Mouse (Mus musculus) ES-Bruce4 (cell line): ENCODE measurements around the gene Dtx2. TPM values are rescaled to one million over a fixed set of nuclear protein-coding genes. Genes with fewer than 3 reads are reported as not detected.

Experiments
- H3K27ac ChIP-seq: 2 replicates; pipeline ENCODE4 v1.5.1; 2012; ENCODE audit warnings: low read length, inconsistent platforms; ENCODE audit not compliant: insufficient read depth
- H3K27me3 ChIP-seq: 2 replicates; pipeline ENCODE4 v1.6.1; 2012; ENCODE audit warnings: mild to moderate bottlenecking, low read length, inconsistent platforms; ENCODE audit not compliant: control insufficient read depth, poor library complexity, insufficient read depth, severe bottlenecking
- H3K36me3 ChIP-seq: 2 replicates; pipeline ENCODE4 v1.6.1; 2012; ENCODE audit warnings: inconsistent platforms, mild to moderate bottlenecking, low read length, moderate library complexity; ENCODE audit not compliant: control insufficient read depth, poor library complexity, insufficient read depth, severe bottlenecking
- H3K4me1 ChIP-seq: one replicate; pipeline ENCODE4 v1.8.1; 2011; ENCODE audit warnings: low read length; ENCODE audit not compliant: control insufficient read depth, insufficient read depth
- H3K4me3 ChIP-seq: 2 replicates; pipeline ENCODE4 v1.5.1; 2011; ENCODE audit warnings: low read depth, mild to moderate bottlenecking, low read length
- H3K9ac ChIP-seq: 2 replicates; pipeline ENCODE4 v1.6.1; 2012; ENCODE audit warnings: low read depth, mild to moderate bottlenecking, inconsistent platforms; ENCODE audit not compliant: poor library complexity, severe bottlenecking
- H3K9me3 ChIP-seq: replicated peaks from 2 replicates; pipeline ENCODE4 v1.6.1; 2012; ENCODE audit warnings: mild to moderate bottlenecking, low read length, inconsistent platforms; ENCODE audit not compliant: control insufficient read depth, poor library complexity, insufficient read depth, severe bottlenecking
- CTCF ChIP-seq: IDR thresholded peaks from one replicate; pipeline ENCODE4 v1.8.1; 2011; ENCODE audit warnings: low read depth, low read length
- EP300 ChIP-seq: IDR thresholded peaks from 2 replicates; pipeline ENCODE4 v1.6.1; 2011; ENCODE audit warnings: low read depth, low read length; ENCODE audit not compliant: insufficient read depth
- POLR2A ChIP-seq: IDR thresholded peaks from one replicate; pipeline ENCODE4 v1.8.1; 2011; ENCODE audit warnings: low read length; ENCODE audit not compliant: insufficient read depth
- polyA plus RNA-seq: library from polyadenylated mRNA; stranded (reverse); fragments of >200 nt; gene quantifications from 2 replicates; pipeline ENCODE4 v1.2.4, GENCODE M21; 2011; ENCODE audit warnings: low read depth; ENCODE audit not compliant: missing spikeins, insufficient read depth, insufficient read length

Dtx2 gene
- polyA plus RNA-seq, 1 experiment, result 23.7 TPM

DNA sequence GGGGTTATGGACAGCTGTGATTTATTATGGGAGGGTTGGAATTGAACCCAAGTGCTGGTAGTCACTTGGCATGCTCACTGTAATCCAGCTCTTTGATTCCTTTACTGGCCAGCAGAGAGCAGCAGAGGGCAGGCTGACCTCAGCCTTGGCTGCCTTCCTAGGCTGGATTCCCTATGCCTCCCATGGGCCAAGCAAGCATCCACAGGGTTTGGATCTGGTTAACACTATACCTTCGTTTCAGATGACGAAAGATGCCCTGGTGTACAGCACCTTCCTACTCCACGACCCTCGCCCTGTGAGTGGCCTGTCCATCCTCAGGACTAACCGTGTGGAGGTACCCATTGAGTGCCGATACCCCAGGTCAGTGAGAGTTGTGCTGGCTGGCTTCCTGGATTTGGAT is 12.2 kb upstream of the Dtx2 start:
- no peak overlapping the region for H3K4me3 ChIP-seq
- no peak overlapping the region for H3K27ac ChIP-seq
- TF ChIP-seq EP300 (no peak), CTCF (peak; percentile 97), POLR2A (no peak)
- H3K4me1 ChIP-seq, result peaks cover 8% of the 10 kb centered on the region
- H3K9ac ChIP-seq, result no peak overlapping the region
- H3K36me3 ChIP-seq, result no peaks in the 10 kb centered on the region
- H3K27me3 ChIP-seq, result no peaks in the 10 kb centered on the region
- H3K9me3 ChIP-seq, result no peaks in the 10 kb centered on the region

GRCm38 (mm10) chr5:135984546-135985044 is 10.0 kb upstream of the Dtx2 start:
- Histone ChIP-seq H3K9ac (no peak overlapping the region), H3K9me3 (no peaks in the 10 kb centered on the region), H3K36me3 (no peaks in the 10 kb centered on the region), H3K27ac (no peak overlapping the region), H3K27me3 (no peaks in the 10 kb centered on the region), H3K4me3 (no peak overlapping the region), H3K4me1 (peaks cover 8% of the 10 kb centered on the region)
- no peak for TF ChIP-seq POLR2A
- TF ChIP-seq CTCF, result no peak
- TF ChIP-seq EP300, result no peak

GRCm38 (mm10) chr5:135987248-135987647 is 7.4 kb upstream of the Dtx2 start:
- H3K9me3 ChIP-seq, result no peaks in the 10 kb centered on the region
- H3K36me3 ChIP-seq, result no peaks in the 10 kb centered on the region
- peaks cover 3% of the 10 kb centered on the region for H3K4me1 ChIP-seq
- no peak overlapping the region for H3K9ac ChIP-seq
- H3K4me3 ChIP-seq, result no peak overlapping the region
- H3K27ac ChIP-seq, result no peak overlapping the region
- peak; percentile 8 for TF ChIP-seq CTCF
- TF ChIP-seq POLR2A, result no peak
- H3K27me3 ChIP-seq, result no peaks in the 10 kb centered on the region

DNA sequence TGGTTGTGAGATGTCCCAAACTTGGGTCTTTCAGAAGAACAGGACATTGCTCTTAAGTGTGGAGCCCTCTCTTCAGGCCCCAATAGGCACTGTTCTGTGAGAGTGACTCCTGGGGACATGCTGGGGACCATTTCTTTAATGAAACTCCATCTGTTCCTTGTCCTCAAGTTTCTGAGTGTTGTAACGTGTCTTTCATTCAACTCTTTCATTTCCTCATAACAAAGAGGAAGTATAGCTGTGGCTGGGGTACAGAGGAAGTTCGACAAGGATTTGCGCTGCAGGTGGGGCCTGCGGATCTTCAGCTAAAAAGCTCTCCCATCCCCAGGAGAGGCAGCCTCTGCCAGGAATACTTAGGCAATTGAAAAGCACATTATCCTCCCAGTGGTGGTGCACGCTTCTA is 4.0 kb upstream of the Dtx2 start:
- no peaks in the 10 kb centered on the region for H3K27me3 ChIP-seq
- no peak overlapping the region for H3K27ac ChIP-seq
- no peak overlapping the region for H3K9ac ChIP-seq
- H3K4me1 ChIP-seq, result no peaks in the 10 kb centered on the region
- H3K9me3 ChIP-seq, result no peaks in the 10 kb centered on the region
- H3K36me3 ChIP-seq, result no peaks in the 10 kb centered on the region
- no peak overlapping the region for H3K4me3 ChIP-seq
- no peak for TF ChIP-seq EP300
- TF ChIP-seq POLR2A, result no peak
- TF ChIP-seq CTCF, result no peak

- H3K4me3 ChIP-seq, result no peak overlapping the region
- 0 out of 2 replicates have a peak, but pooled peaks cover 4% of the 10 kb centered on the region for H3K36me3 ChIP-seq
- H3K27me3 ChIP-seq, result no peaks in the 10 kb centered on the region
- no peaks in the 10 kb centered on the region for H3K4me1 ChIP-seq
- H3K9me3 ChIP-seq, result no peaks in the 10 kb centered on the region
- no peak overlapping the region for H3K27ac ChIP-seq
- no peak overlapping the region for H3K9ac ChIP-seq
- TF ChIP-seq EP300, result no peak
- no peak for TF ChIP-seq POLR2A
- no peak for TF ChIP-seq CTCF
Observed at GRCm38 (mm10) chr5:135993381-135993965, 1.1 kb upstream of the Dtx2 start.

DNA sequence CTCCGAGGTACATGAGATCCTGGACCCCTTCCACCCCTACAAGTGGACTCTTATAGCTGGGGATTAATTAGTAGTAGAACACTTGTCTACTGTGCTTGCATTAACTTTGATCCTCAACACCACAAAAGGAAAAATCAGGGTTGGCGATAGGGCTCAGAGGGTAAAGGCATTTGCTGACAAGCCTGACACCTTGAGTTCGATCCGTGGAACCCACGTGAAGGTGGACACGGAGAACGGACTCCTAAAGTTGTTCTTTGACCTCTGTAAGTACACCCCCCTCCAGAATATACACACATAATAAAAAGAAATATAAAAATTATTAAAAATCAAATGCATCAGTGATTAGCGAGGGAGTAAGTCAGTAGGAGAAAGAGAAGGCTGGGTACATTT is 270 bp upstream of the Dtx2 start:
- no peak overlapping the region for H3K27ac ChIP-seq
- H3K4me1 ChIP-seq, result no peaks in the 10 kb centered on the region
- no peaks in the 10 kb centered on the region for H3K9me3 ChIP-seq
- no peaks in the 10 kb centered on the region for H3K27me3 ChIP-seq
- peaks cover 5% of the 10 kb centered on the region; the same call in 1 of the 2 replicates for H3K36me3 ChIP-seq
- no peak overlapping the region for H3K4me3 ChIP-seq
- TF ChIP-seq EP300 (no peak), CTCF (no peak), POLR2A (no peak)
- H3K9ac ChIP-seq, result 0 out of 2 replicates have a peak overlapping the region, but pooled peaks have one; percentile 88
